Mouse (Mus musculus): Measurements from ENCODE around the gene Hoxd4. TPM values are rescaled to one million over a fixed set of nuclear protein-coding genes. Genes with fewer than 3 reads are reported as not detected.
A peak's percentile ranks its signal among the peaks of the same experiment; 100 is the strongest.

Hoxd4 gene
- polyA plus RNA-seq, 1 experiment from 2014 or later = 0.15 TPM

DNA sequence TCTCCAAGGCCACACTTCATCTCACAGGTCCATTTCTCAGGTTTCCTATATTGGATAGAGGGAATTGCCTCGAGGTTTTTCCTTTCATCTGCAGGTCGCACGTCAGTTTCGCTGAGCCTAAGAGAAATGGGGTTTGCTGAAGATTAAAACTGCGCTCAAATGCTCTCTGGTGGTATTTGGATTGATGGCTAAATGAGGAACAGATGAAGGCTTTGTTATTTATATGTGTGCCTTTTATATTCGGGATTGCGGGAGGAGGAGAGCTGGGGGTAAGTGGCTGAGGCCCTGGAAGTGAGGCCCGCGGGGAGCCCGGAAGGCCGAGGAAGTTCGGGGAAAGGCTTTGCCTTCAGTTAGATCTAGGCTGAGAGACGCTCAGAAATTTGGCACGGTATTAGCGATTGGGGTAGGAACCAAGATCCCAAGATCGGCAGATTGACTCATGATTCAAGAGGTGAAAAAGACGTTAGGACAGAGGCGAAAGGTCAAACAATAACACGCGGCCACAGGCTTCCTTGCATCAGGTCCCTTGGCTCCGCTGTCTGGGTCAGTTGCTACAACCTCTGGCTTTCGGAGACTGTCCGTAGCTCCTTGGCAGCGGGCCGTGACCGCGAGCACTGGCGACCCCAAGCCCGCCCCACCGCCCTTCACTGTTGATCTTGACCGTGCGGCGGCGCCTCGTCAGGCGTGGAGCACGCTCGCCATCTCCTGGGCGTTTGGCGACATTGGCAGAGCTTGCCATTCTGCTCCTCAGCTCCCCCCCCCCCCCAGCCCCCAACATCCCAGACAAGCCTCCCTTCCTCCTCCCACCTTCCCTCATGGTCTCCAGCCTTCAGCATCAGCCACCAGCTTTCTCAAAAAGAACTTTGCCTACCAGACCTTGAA lies 39.0 kb upstream of the Hoxd4 start:
- no peak for ATAC-seq (replicated peaks; ENCODE audit: insufficient number of reproducible peaks, insufficient read depth, low FRiP score, low read depth)

DNA sequence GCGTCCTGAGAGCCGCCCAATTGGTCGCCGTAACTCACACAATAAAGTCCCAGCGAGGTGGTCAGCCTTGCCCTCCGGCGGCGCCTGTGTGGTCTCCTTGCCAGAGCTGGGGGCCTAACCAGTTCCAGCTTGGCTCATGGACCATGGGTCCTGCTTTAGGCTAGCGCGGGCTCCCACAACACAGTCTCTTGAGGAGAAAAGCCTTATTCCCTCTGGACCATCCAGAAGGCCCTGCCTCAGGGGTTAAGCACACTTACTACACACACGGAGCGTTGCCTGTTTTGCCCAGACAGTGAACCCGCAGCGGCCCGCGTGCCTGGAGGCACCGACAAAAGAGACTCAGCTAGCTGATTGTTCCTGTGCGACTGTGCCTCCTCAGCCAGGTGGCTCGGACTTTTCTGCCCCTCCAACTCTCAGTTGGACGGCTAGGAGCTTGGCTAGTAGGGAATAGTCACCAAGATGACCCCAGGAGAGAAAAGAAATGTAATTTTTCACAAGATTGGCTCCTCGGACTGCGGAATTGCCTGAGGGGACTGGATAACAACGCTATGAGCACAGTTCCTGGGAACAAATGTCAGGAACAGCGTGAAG lies 37.8 kb upstream of the Hoxd4 start:
- H3K27me3 ChIP-seq = peaks cover 98% of the 10 kb centered on the region
- no peak overlapping the region for H3K4me3 ChIP-seq
- H3K4me2 ChIP-seq = no peak overlapping the region
- peaks cover 6% of the 10 kb centered on the region for H3K4me1 ChIP-seq (replicated peaks)
- H3K36me3 ChIP-seq = no peaks in the 10 kb centered on the region
- no peaks in the 10 kb centered on the region for H3K9me3 ChIP-seq (replicated peaks)
- ATAC-seq (replicated peaks; ENCODE audit: insufficient number of reproducible peaks, insufficient read depth, low FRiP score, low read depth) = no peak
- no peak overlapping the region for H3K27ac ChIP-seq
- H3K9ac ChIP-seq = no peak overlapping the region
- 3% methylated on average over 24 of the region's 24 CpGs for WGBS

More for the DNA sequence above, 39.0 kb upstream of the Hoxd4 start:
- H3K9ac ChIP-seq = peak overlapping the region; percentile 34
- peaks cover 16% of the 10 kb centered on the region for H3K4me1 ChIP-seq (replicated peaks)
- no peaks in the 10 kb centered on the region for H3K9me3 ChIP-seq (replicated peaks)
- H3K36me3 ChIP-seq = no peaks in the 10 kb centered on the region
- H3K27me3 ChIP-seq = peaks cover 98% of the 10 kb centered on the region
- WGBS = 5% methylated on average over 40 of the region's 40 CpGs
- no peak overlapping the region for H3K27ac ChIP-seq
- H3K4me2 ChIP-seq = peak overlapping the region; percentile 70
- peak overlapping the region; percentile 45 for H3K4me3 ChIP-seq

DNA sequence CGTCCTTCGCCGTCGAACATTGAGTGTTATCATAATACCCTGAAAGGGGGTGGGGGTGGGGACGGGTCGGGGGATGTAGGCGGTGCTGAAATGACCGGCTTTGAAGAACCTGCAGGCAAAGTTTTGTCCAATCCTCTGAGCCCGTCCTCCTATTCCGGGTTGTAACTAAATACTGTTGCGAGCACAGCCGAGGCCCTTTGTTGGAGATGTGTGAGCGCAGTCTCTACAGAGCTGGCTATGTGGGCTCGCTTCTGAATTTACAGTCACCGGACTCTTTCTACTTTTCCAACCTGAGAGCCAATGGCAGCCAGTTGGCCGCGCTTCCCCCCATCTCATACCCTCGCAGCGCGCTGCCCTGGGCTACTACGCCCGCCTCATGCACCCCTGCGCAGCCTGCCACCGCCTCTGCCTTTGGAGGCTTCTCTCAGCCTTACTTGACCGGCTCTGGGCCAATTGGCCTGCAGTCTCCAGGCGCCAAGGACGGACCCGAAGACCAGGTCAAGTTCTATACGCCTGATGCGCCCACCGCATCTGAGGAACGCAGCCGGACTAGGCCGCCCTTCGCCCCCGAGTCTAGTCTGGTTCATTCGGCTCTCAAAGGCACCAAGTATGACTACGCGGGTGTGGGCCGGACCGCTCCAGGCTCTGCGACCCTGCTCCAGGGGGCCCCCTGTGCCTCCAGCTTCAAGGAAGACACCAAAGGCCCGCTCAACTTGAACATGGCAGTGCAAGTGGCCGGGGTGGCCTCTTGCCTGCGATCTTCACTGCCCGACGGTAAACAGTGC lies 36.7 kb upstream of the Hoxd4 start, which contains the start of gene Hoxd12:
Hoxd12 (plus strand) TSS at position 133 of the 785 bp plus-strand sequence.
- no peaks in the 10 kb centered on the region for H3K9me3 ChIP-seq (replicated peaks)
- ATAC-seq (replicated peaks; ENCODE audit: insufficient number of reproducible peaks, insufficient read depth, low FRiP score, low read depth) = no peak
- 2% methylated on average over 47 of the region's 47 CpGs for WGBS
- H3K27ac ChIP-seq = no peak within 1 kb of the TSS
- peaks cover 12% of the 10 kb centered on the region for H3K4me1 ChIP-seq (replicated peaks)
- peaks cover 98% of the 10 kb centered on the region for H3K27me3 ChIP-seq
- H3K36me3 ChIP-seq = no peaks in the 10 kb centered on the region
- H3K4me3 ChIP-seq = no peak within 1 kb of the TSS
- no peak within 1 kb of the TSS for H3K4me2 ChIP-seq
- H3K9ac ChIP-seq = no peak within 1 kb of the TSS

DNA sequence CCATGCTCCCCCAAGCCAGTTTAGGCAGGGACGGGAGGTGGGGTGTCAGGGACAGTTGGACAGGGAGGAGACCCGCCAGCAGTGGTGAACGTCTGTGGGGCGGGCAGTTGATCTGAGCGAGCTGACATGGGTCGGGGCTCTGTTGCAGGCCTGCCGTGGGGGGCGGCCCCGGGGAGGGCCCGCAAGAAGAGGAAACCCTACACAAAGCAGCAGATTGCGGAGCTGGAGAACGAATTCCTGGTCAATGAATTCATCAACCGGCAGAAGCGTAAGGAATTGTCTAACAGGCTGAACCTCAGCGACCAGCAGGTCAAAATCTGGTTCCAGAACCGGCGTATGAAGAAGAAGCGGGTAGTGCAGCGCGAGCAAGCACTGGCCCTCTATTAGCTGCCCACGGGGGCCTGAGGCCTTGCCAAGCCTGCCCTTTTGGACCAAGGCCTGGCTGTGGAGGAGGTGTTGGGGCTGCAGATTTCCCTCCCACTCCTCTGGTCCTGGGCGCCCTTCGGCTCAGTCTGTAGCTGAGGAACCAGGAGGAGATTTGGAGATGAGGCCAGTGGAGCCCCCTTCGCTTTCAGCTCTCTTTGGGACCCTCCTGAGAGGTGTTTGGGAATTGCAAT lies 36.0 kb upstream of the Hoxd4 start:
- Histone ChIP-seq H3K36me3 (no peaks in the 10 kb centered on the region), H3K27ac (no peak overlapping the region), H3K4me2 (no peak overlapping the region), H3K27me3 (peaks cover 100% of the 10 kb centered on the region), H3K4me3 (no peak overlapping the region), H3K4me1 (replicated peaks) (peaks cover 12% of the 10 kb centered on the region), H3K9ac (no peak overlapping the region), H3K9me3 (replicated peaks) (no peaks in the 10 kb centered on the region)
- ATAC-seq (replicated peaks; ENCODE audit: insufficient number of reproducible peaks, insufficient read depth, low FRiP score, low read depth) = no peak
- 8% methylated on average over 24 of the region's 24 CpGs for WGBS

DNA sequence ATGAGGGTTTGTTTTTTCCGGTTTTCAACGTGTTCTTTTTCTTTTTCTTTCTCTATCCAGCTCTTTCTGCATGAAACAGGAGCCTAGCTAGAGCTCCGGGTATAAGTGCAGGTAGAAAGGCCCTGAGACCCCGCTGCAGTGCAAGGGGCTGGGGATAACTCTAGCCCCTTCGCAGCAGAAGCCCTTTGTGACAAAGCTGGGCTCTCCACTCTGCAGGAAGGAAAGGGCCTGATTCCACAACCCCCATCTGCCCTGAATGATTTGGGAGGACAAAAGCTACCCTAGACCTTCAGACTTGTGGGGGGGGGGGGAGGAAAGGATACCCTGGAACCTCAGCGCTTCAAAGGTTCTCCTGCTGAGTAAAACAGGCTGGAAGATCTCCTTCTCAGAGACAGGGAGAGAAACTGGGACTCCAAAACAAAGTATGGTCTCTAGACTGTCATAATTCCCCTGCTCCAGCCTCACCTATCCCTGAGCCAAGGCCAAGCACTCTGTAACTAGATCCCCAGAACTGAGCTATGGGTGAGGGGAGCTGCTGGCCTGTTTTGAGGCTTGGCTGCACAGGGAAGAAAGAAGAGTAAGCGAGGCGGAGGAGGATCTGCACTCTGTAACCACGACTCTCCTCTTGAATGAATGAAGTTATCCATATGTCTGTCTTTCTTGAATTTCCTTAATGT lies 35.2 kb upstream of the Hoxd4 start:
- H3K36me3 ChIP-seq = no peaks in the 10 kb centered on the region
- no peak overlapping the region for H3K27ac ChIP-seq
- no peaks in the 10 kb centered on the region for H3K9me3 ChIP-seq (replicated peaks)
- peaks cover 100% of the 10 kb centered on the region for H3K27me3 ChIP-seq
- 3% methylated on average over 9 of the region's 9 CpGs for WGBS
- peaks cover 12% of the 10 kb centered on the region for H3K4me1 ChIP-seq (replicated peaks)
- no peak for ATAC-seq (replicated peaks; ENCODE audit: insufficient number of reproducible peaks, insufficient read depth, low FRiP score, low read depth)
- H3K4me3 ChIP-seq = no peak overlapping the region
- H3K9ac ChIP-seq = no peak overlapping the region
- H3K4me2 ChIP-seq = no peak overlapping the region

DNA sequence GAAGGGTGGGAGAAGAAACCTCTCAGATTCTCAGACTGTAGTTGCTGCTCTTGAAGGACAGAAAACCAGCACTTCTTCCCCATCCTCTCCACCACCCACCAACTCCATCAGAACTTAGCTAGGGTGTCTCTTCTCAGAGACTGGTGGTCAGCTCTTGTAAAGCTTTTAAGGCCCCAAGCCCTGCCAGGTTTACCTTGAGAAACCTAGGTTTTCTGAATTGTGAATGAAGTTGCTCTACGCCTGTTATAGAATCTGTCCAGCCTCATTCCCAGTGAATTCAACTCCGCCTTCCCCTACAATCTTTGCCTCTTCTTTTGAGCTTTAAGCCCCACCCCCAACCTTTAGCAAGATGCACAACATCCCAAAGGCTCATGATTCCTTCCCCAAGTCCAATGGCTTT lies 34.6 kb upstream of the Hoxd4 start:
- Histone ChIP-seq H3K27ac (no peak overlapping the region), H3K4me1 (replicated peaks) (peaks cover 18% of the 10 kb centered on the region), H3K36me3 (no peaks in the 10 kb centered on the region), H3K4me2 (no peak overlapping the region), H3K27me3 (peaks cover 100% of the 10 kb centered on the region), H3K9ac (no peak overlapping the region), H3K4me3 (no peak overlapping the region), H3K9me3 (replicated peaks) (no peaks in the 10 kb centered on the region)
- 20% methylated on average over 2 of the region's 2 CpGs for WGBS
- no peak for ATAC-seq (replicated peaks; ENCODE audit: insufficient number of reproducible peaks, insufficient read depth, low FRiP score, low read depth)

DNA sequence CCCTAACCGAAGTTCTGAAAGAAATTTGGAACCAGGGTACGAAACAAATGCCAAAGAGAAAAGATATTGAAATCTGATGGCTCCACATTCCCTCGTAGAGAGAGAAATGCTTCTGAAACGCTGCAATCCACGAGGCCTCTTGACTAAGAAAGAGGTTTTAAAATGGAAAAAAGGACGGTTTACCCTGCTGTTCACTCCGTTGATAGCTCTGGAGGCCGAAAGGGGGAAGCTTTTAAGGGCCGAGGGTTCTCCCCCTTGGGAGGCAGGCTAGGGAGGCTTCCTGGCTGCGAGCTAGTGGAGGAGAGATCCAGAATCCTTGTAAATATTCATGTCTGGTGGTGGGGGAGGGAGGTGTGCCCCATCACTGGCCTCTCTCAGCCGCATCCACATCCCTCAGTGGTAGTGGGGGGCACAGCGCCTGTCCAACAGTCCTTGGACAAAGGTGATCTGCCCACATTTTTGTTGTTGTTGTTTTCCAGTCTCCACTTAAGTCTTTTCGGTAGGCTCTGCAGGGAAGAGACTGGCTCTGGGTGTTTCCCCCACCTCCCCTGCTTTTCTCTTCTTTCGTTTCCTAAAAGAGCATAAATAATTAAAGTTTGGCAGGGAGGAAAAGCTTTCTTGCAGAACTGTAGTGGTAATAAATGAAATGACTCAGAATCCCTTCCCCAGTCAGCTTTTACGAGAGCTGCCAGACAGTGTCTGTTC lies 32.7 kb upstream of the Hoxd4 start, which contains the start of gene Hoxd11:
Hoxd11 (plus strand) TSS at position 667 of the 705 bp plus-strand sequence.
- Histone ChIP-seq H3K27ac (no peak within 1 kb of the TSS), H3K4me1 (replicated peaks) (peaks cover 25% of the 10 kb centered on the region), H3K4me2 (peak within 1 kb of the TSS; percentile 1; the same call in 1 of the 2 replicates), H3K9ac (no peak within 1 kb of the TSS), H3K27me3 (peaks cover 100% of the 10 kb centered on the region), H3K9me3 (replicated peaks) (no peaks in the 10 kb centered on the region), H3K36me3 (no peaks in the 10 kb centered on the region), H3K4me3 (peak within 1 kb of the TSS; percentile 11)
- no peak for ATAC-seq (replicated peaks; ENCODE audit: insufficient number of reproducible peaks, insufficient read depth, low FRiP score, low read depth)
- WGBS = 2% methylated on average over 15 of the region's 15 CpGs

DNA sequence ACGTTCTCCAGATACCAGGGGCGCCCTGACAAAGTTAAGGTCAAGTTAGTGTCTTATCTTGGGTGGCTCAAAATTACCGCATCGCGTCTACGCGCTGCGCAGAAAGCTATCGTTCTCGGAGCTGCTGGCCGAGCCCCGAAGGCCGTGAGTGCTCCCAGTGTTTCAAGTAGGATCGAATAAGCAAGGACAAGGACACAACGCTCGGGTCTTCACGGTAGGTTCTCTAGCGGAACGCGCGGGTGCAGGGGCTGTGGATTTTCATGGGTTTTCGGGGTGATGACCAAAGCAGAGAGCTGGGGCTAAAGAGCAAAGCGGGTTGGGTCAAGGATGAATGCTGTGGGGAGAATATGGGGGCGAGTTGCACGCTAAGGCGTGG lies 32.1 kb upstream of the Hoxd4 start:
- 1% methylated on average over 26 of the region's 26 CpGs for WGBS
- no peak for ATAC-seq (replicated peaks; ENCODE audit: insufficient number of reproducible peaks, insufficient read depth, low FRiP score, low read depth)
- H3K9ac ChIP-seq = no peak overlapping the region

DNA sequence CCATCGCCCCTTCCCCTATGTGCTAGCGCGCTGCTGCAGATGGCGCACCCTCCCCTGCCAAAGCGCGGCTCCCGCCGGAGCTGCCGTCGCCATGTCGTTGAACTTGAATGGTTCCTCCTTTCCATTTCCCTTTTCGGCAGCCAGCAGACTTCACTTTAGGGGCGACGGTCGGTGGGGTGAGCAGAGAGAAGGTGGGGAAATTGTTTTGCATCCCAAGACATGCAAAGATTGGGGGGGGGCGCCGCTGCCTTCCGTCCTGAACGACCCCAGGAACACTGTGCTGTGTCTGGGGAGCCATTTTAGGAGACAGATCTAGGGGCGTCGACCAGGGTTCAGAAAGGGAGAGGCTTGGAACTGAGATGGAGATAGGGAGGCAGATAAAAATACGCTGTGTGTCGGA lies 31.7 kb upstream of the Hoxd4 start:
- peaks cover 100% of the 10 kb centered on the region for H3K27me3 ChIP-seq
- ATAC-seq (replicated peaks; ENCODE audit: insufficient number of reproducible peaks, insufficient read depth, low FRiP score, low read depth) = no peak
- no peak overlapping the region for H3K27ac ChIP-seq
- peak overlapping the region; percentile 11 for H3K4me3 ChIP-seq
- under 1% methylated on average over 23 of the region's 23 CpGs for WGBS
- no peaks in the 10 kb centered on the region for H3K9me3 ChIP-seq (replicated peaks)
- H3K4me2 ChIP-seq = peak overlapping the region; percentile 1; the same call in 1 of the 2 replicates
- no peaks in the 10 kb centered on the region for H3K36me3 ChIP-seq
- peaks cover 25% of the 10 kb centered on the region for H3K4me1 ChIP-seq (replicated peaks)
- no peak overlapping the region for H3K9ac ChIP-seq

More for the DNA sequence above, 32.1 kb upstream of the Hoxd4 start:
- no peak overlapping the region for H3K27ac ChIP-seq
- H3K4me3 ChIP-seq = peak overlapping the region; percentile 11
- peaks cover 100% of the 10 kb centered on the region for H3K27me3 ChIP-seq
- H3K9me3 ChIP-seq (replicated peaks) = no peaks in the 10 kb centered on the region
- H3K4me2 ChIP-seq = peak overlapping the region; percentile 1; the same call in 1 of the 2 replicates
- peaks cover 25% of the 10 kb centered on the region for H3K4me1 ChIP-seq (replicated peaks)
- H3K36me3 ChIP-seq = no peaks in the 10 kb centered on the region
